ENCODE assay signal across 29 mouse cellular contexts in the genomic region with DNA sequence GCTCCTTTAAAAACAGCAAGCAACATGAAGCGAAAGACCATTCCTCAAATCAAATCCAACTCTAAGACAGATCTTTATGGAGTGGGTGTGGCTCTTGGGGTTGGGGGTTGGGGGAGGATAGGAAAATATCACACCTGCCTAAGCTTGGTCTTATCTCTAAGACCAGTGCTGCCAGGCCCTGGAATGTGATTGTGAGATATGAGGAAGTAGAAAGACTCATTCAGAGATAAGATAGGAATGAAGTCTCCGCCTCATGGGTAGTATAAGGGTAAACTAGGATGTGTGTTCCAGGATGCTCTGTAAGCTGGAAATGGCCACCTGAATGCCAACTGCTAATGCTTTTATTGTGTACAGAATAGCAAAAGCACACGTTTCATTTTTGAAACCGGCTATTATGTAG. TPM values are rescaled to one million over a fixed set of nuclear protein-coding genes. Genes with fewer than 3 reads are reported as not detected.
DNase-seq lines count a peak whose midpoint lies in the region; ATAC-seq and TF ChIP-seq lines count a peak whose summit lies in the region.
"Had no signal": no experiment of that assay in that cellular context is flagged by ENCODE, and none has a peak within 500 bp of the region (broad histone marks: within the 10 kb centered on the region; RNA-seq: fewer than 3 reads in every experiment).

No protein-coding gene starts in this region.

- no peaks in the 10 kb centered on the region for H3K9me3 ChIP-seq in MEL (replicated peaks; ENCODE audit: insufficient read depth, low read length)
- no peaks in the 10 kb centered on the region for H3K9me3 ChIP-seq in midbrain, embryonic 15.5 days
- H3K9me3 ChIP-seq: embryonic facial prominence, embryonic 12.5 days; kidney, embryonic 15.5 days; limb, embryonic 12.5 days; megakaryocyte, embryonic 14.5 days; neural tube, embryonic 13.5 days had no signal

- no peak overlapping the region for H3K4me3 ChIP-seq in MEL (ENCODE audit: control insufficient read depth in 1 of 2, insufficient read depth in 1 of 2, low read depth in 2 of 2, low read length in 2 of 2)
- no peak overlapping the region for H3K4me3 ChIP-seq in liver, adult 2 months (ENCODE audit: insufficient read depth, low read depth, low read length)
- H3K4me3 ChIP-seq in midbrain, embryonic 15.5 days = no peak overlapping the region
- H3K4me3 ChIP-seq: embryonic facial prominence, embryonic 12.5 days; kidney, embryonic 15.5 days; limb, embryonic 12.5 days; megakaryocyte, embryonic 14.5 days; myocyte; neural tube, embryonic 13.5 days had no signal

- no peak for TF ChIP-seq POLR2A in MEL (IDR thresholded peaks at IDR 0.05; ENCODE audit: control insufficient read depth in 1 of 2, insufficient read depth in 1 of 2, low read depth in 1 of 2, low read length in 2 of 2, poor library complexity in 1 of 2)
- TF ChIP-seq POLR2A in liver, adult 2 months (IDR thresholded peaks at IDR 0.05; ENCODE audit: extremely low read depth, insufficient read depth, low read length) = no peak

- no peak overlapping the region for H3K4me2 ChIP-seq in midbrain, embryonic 15.5 days
- H3K4me2 ChIP-seq: embryonic facial prominence, embryonic 12.5 days; hindbrain, embryonic 14.5 days; kidney, embryonic 15.5 days; limb, embryonic 12.5 days; neural tube, embryonic 13.5 days had no signal

- TF ChIP-seq EP300 in MEL (IDR thresholded peaks at IDR 0.05; ENCODE audit: low read depth in 1 of 2, low read length in 2 of 2) = peak; percentile 84 to 94

- no peak overlapping the region for H3K27ac ChIP-seq in MEL (ENCODE audit: control insufficient read depth, low read depth, low read length)
- H3K27ac ChIP-seq in liver, adult 2 months (replicated peaks; ENCODE audit: insufficient read depth, low read depth, low read length) = peak overlapping the region; percentile 78
- H3K27ac ChIP-seq in midbrain, embryonic 15.5 days = no peak overlapping the region
- H3K27ac ChIP-seq: embryonic facial prominence, embryonic 12.5 days; hindbrain, embryonic 14.5 days; kidney, embryonic 15.5 days; limb, embryonic 12.5 days; neural tube, embryonic 13.5 days had no signal

- 49% methylated on average over 4 of the region's 4 CpGs for WGBS in liver, adult 2 months
- WGBS in midbrain, embryonic 15.5 days = 87% methylated on average over 4 of the region's 4 CpGs

- peaks cover 15 to 33% of the 10 kb centered on the region in 2 experiments for H3K4me1 ChIP-seq in MEL (ENCODE audit: control insufficient read depth in 1 of 2, insufficient read depth in 2 of 2, low read length in 2 of 2)
- peaks cover 23% of the 10 kb centered on the region for H3K4me1 ChIP-seq in liver, adult 2 months (ENCODE audit: control insufficient read depth, insufficient read depth, low read length)
- peaks cover 3% of the 10 kb centered on the region; the same call in 1 of the 2 replicates for H3K4me1 ChIP-seq in midbrain, embryonic 15.5 days
- H3K4me1 ChIP-seq: embryonic facial prominence, embryonic 12.5 days; kidney, embryonic 15.5 days; limb, embryonic 12.5 days had no signal

- no peak overlapping the region for H3K9ac ChIP-seq in MEL (ENCODE audit: control insufficient read depth, low read depth, low read length, poor library complexity, severe bottlenecking)
- no peak overlapping the region for H3K9ac ChIP-seq in liver, adult 2 months (ENCODE audit: low read depth, low read length)
- H3K9ac ChIP-seq in midbrain, embryonic 15.5 days = no peak overlapping the region
- H3K9ac ChIP-seq: embryonic facial prominence, embryonic 12.5 days; hindbrain, embryonic 14.5 days; kidney, embryonic 15.5 days; limb, embryonic 12.5 days; neural tube, embryonic 13.5 days had no signal

- peak; percentile 28; the same call in 1 of the 2 replicates for ATAC-seq in granulocyte monocyte progenitor cell, adult 5-6 weeks (replicated peaks; ENCODE audit: poor library complexity, severe bottlenecking)
- peak; percentile 30; the same call in 1 of the 2 replicates for ATAC-seq in megakaryocyte progenitor cell, adult 5-6 weeks (replicated peaks; ENCODE audit: poor library complexity)
- no peak for ATAC-seq in midbrain, embryonic 15.5 days (replicated peaks)
- ATAC-seq: forebrain, embryonic 14.5 days; midbrain, embryonic 16.5 days had no signal

- TF ChIP-seq RAD21 in MEL (IDR thresholded peaks at IDR 0.05; ENCODE audit: low read depth, low read length) = no peak

- TF ChIP-seq CTCF in MEL (IDR thresholded peaks at IDR 0.05 in 2 of 3, conservative IDR thresholded peaks at IDR 0.05 in 1 of 3; ENCODE audit: control insufficient read depth in 1 of 3, insufficient read depth in 1 of 3, low read depth in 2 of 3, low read length in 3 of 3, poor library complexity in 1 of 3, severe bottlenecking in 1 of 3) = no peak
- no peak for TF ChIP-seq CTCF in liver, adult 2 months (IDR thresholded peaks at IDR 0.05; ENCODE audit: low read depth, low read length)

- peak; percentile 33 for DNase-seq in MEL (ENCODE audit: low read depth, low spot score)
- no peak for DNase-seq in liver, adult 2 months (ENCODE audit: extremely low read depth, low read depth, low spot score)
- DNase-seq in thymus, postnatal 10 days (ENCODE audit: low spot score in 2 of 2) = no peak
- DNase-seq in gastrocnemius, postnatal 25 days = no peak
- DNase-seq: adrenal gland, postnatal 14 days; cerebellum, postnatal 10 days; gastrocnemius, postnatal 36 days; kidney, adult 11 months; kidney, postnatal 36 days; lung, adult 2 months; lung, postnatal 14 days; retina, postnatal 1 day; right cerebral cortex, postnatal 25 days; thymus, postnatal 36 days had no signal

- peaks cover 0 to 24% of the 10 kb centered on the region in 2 experiments; a peak in 2 of 4 replicates for H3K36me3 ChIP-seq in MEL (ENCODE audit: control insufficient read depth in 1 of 2, insufficient read depth in 2 of 2, low read length in 2 of 2)
- H3K36me3 ChIP-seq in liver, adult 2 months (ENCODE audit: control insufficient read depth, insufficient read depth, low read length) = peaks cover 16% of the 10 kb centered on the region
- no peaks in the 10 kb centered on the region for H3K36me3 ChIP-seq in midbrain, embryonic 15.5 days (replicated peaks)
- H3K36me3 ChIP-seq: embryonic facial prominence, embryonic 12.5 days; kidney, embryonic 15.5 days; limb, embryonic 12.5 days; neural tube, embryonic 13.5 days had no signal

- H3K27me3 ChIP-seq in MEL (ENCODE audit: control insufficient read depth in 1 of 2, insufficient read depth in 2 of 2, low read length in 2 of 2) = no peaks in the 10 kb centered on the region
- no peaks in the 10 kb centered on the region for H3K27me3 ChIP-seq in liver, adult 2 months (ENCODE audit: control insufficient read depth, insufficient read depth, low read length)
- no peaks in the 10 kb centered on the region for H3K27me3 ChIP-seq in midbrain, embryonic 15.5 days (replicated peaks)
- H3K27me3 ChIP-seq: embryonic facial prominence, embryonic 12.5 days; kidney, embryonic 15.5 days; limb, embryonic 12.5 days; megakaryocyte, embryonic 14.5 days; neural tube, embryonic 13.5 days had no signal

- H3K79me2 ChIP-seq in MEL (ENCODE audit: control insufficient read depth, insufficient read depth, low read length, poor library complexity) = no peaks in the 10 kb centered on the region
- no peaks in the 10 kb centered on the region for H3K79me2 ChIP-seq in liver, adult 2 months (ENCODE audit: control insufficient read depth, insufficient read depth, low read length)

TF ChIP-seq in MEL, 35 proteins besides CTCF, POLR2A, EP300 and RAD21 (continues in another document):
- TF ChIP-seq ZC3H11A (IDR thresholded peaks at IDR 0.05; ENCODE audit: low read depth, low read length) (no peak), ETS1 (IDR thresholded peaks at IDR 0.05; ENCODE audit: low read depth, low read length) (peak; percentile 80; the same call in 1 of the 2 replicates), POLR2AphosphoS5 (IDR thresholded peaks at IDR 0.05; ENCODE audit: borderline replicate concordance, low read depth, low read length) (no peak), MYC (IDR thresholded peaks at IDR 0.05; ENCODE audit: low read depth, low read length) (0 out of 2 replicates have a peak, but pooled peaks have one; percentile 44), NRF1 (IDR thresholded peaks at IDR 0.05; ENCODE audit: insufficient read depth, low read depth, low read length, poor library complexity, severe bottlenecking) (no peak), KAT2A (conservative IDR thresholded peaks at IDR 0.05; ENCODE audit: low read depth, low read length) (no peak), TBP (IDR thresholded peaks at IDR 0.05; ENCODE audit: low read depth, low read length) (no peak), MAFK (IDR thresholded peaks at IDR 0.05; ENCODE audit: borderline replicate concordance, low read depth, low read length) (no peak), ZMIZ1 (IDR thresholded peaks at IDR 0.05; ENCODE audit: low read depth, low read length) (no peak), MAZ (IDR thresholded peaks at IDR 0.05; ENCODE audit: low read depth, low read length) (no peak), GATA1 (IDR thresholded peaks at IDR 0.05; ENCODE audit: low read depth, low read length) (peak; percentile 95), CHD1 (IDR thresholded peaks at IDR 0.05; ENCODE audit: low read depth, low read length) (no peak), BHLHE40 (IDR thresholded peaks at IDR 0.05; ENCODE audit: borderline replicate concordance, low read depth, low read length) (peak; percentile 55; the same call in 1 of the 2 replicates), ELF1 (IDR thresholded peaks at IDR 0.05; ENCODE audit: low read depth, low read length) (no peak), ZKSCAN1 (IDR thresholded peaks at IDR 0.05; ENCODE audit: low read depth, low read length) (no peak), TAL1 (IDR thresholded peaks at IDR 0.05; ENCODE audit: low read length) (peak; percentile 57), ZNF384 (IDR thresholded peaks at IDR 0.05; ENCODE audit: low read depth, low read length) (no peak), MYB (IDR thresholded peaks at IDR 0.05; ENCODE audit: low read depth, low read length) (no peak), RCOR1 (IDR thresholded peaks at IDR 0.05; ENCODE audit: low read depth, low read length) (peak; percentile 83), E2F4 (IDR thresholded peaks at IDR 0.05; ENCODE audit: borderline replicate concordance, low read depth, low read length) (no peak)

RNA-seq across cellular contexts. Expression of a gene that starts 26.7 kb away (rescaled TPM):
- not detected in 2 replicates for total RNA-seq in MEL (2012; rRNA removed)
- polyA plus RNA-seq in MEL (2012; ENCODE audit: insufficient read depth in 1 of 2, insufficient read length in 2 of 2, low read depth in 1 of 2, low replicate concordance in 2 of 2, missing spikeins in 1 of 2) = not detected
- total RNA-seq in granulocyte monocyte progenitor cell, adult 5-6 weeks (2014; fragmentation: Nextera tagmentation) = not detected in 2 replicates
- not detected in 2 replicates for total RNA-seq in granulocyte monocyte progenitor cell, adult 5-6 weeks (2017)
- total RNA-seq in liver, adult 2 months (2014; rRNA removed) = 2.9 and 3.3 TPM in 2 replicates
- polyA plus RNA-seq in liver, adult 2 months (2012; rRNA removed) = 1.1 TPM in 2 replicates
- not detected in 2 replicates for total RNA-seq in megakaryocyte progenitor cell, adult 5-6 weeks (2015)
- 0.14 TPM in 1 of 2 replicates, not detected in the other for total RNA-seq in megakaryocyte progenitor cell, adult 5-6 weeks (2017)
- polyA plus RNA-seq in midbrain, embryonic 15.5 days (2015; fragmentation: Nextera tagmentation; extraction: Ambion mirVana) = 1.3 and 1.5 TPM in 2 replicates
- total RNA-seq in gastrocnemius, postnatal 25 days (2021) = not detected
- total RNA-seq: gastrocnemius, postnatal 36 days; heart, adult 8-10 months; heart, postnatal 25 days had no signal
- polyA plus RNA-seq: limb, embryonic 12.5 days; lung, adult 2 months; myocyte; stomach, embryonic 14.5 days had no signal
